Mouse (Mus musculus): ENCODE measurements around the gene Aox1. TPM values are rescaled to one million over a fixed set of nuclear protein-coding genes. Genes with fewer than 3 reads are reported as not detected.

The Aox1 gene
- polyA plus RNA-seq, 1 experiment, result not detected

GRCm38 (mm10) chr1:58118231-58118630 lies 88.5 kb downstream of the Aox1 start:
- no peak for TF ChIP-seq GATA1 (IDR thresholded peaks at IDR 0.05; ENCODE audit: low read length)

GRCm38 (mm10) chr1:58124901-58125300 lies 95.2 kb downstream of the Aox1 start:
- no peak for TF ChIP-seq GATA1 (IDR thresholded peaks at IDR 0.05; ENCODE audit: low read length)

- TF ChIP-seq GATA1 (IDR thresholded peaks at IDR 0.05; ENCODE audit: low read length), result no peak
Observed at GRCm38 (mm10) chr1:58137891-58138290, 108.2 kb downstream of the Aox1 start.

- no peak for TF ChIP-seq GATA1 (IDR thresholded peaks at IDR 0.05; ENCODE audit: low read length)
Observed at GRCm38 (mm10) chr1:58138986-58139385, 109.3 kb downstream of the Aox1 start.

- no peak for TF ChIP-seq GATA1 (IDR thresholded peaks at IDR 0.05; ENCODE audit: low read length)
Observed at GRCm38 (mm10) chr1:58140607-58141006, 110.9 kb downstream of the Aox1 start.

GRCm38 (mm10) chr1:58144384-58145069 lies 114.8 kb downstream of the Aox1 start:
- TF ChIP-seq GATA1 (IDR thresholded peaks at IDR 0.05; ENCODE audit: low read length), result no peak

GRCm38 (mm10) chr1:58146026-58146425 lies 116.3 kb downstream of the Aox1 start:
- no peak for TF ChIP-seq GATA1 (IDR thresholded peaks at IDR 0.05; ENCODE audit: low read length)

- no peak for TF ChIP-seq GATA1 (IDR thresholded peaks at IDR 0.05; ENCODE audit: low read length)
Observed at GRCm38 (mm10) chr1:58147776-58148175, 118.0 kb downstream of the Aox1 start.

GRCm38 (mm10) chr1:58152247-58152646 lies 122.5 kb downstream of the Aox1 start:
- TF ChIP-seq GATA1 (IDR thresholded peaks at IDR 0.05; ENCODE audit: low read length), result no peak

Other genes starting within 250 kb of the Aox1 start
- 2.7 and 3.8 TPM in 2 replicates for gene Sgo2a, start 34.0 kb upstream of the Aox1 start, polyA plus RNA-seq (2012)
- 15.4 and 22.5 TPM in 2 replicates for gene Kctd18, start 11.0 kb upstream of the Aox1 start, polyA plus RNA-seq (2012)
- gene Aox3, start 83.2 kb downstream of the Aox1 start, polyA plus RNA-seq (2012), result not detected in 2 replicates
- 0.05 and 0.43 TPM in 2 replicates for gene Aox4, start 180.5 kb downstream of the Aox1 start, polyA plus RNA-seq (2012)
- 0.36 and 0.42 TPM in 2 replicates for gene Aox2, start 248.4 kb downstream of the Aox1 start, polyA plus RNA-seq (2012)

Measured in G1E-ER4 (cell line).